Mouse (Mus musculus): ENCODE results near the gene Hmg20b.

Hmg20b gene

GRCm38 (mm10) chr10:81378553-81379182, 28.4 kb upstream of the Hmg20b start:
- peak; percentile 100 for DNase-seq (ENCODE audit: low spot score in 2 of 2)

- no peak for DNase-seq (ENCODE audit: low spot score in 2 of 2)
These were observed 27.7 kb upstream of the Hmg20b start, which contains the start of gene Fzr1 for GRCm38 (mm10) chr10:81377793-81378552. Fzr1 (minus strand) TSS chr10:81378516.

GRCm38 (mm10) chr10:81377362-81377664, 27.0 kb upstream of the Hmg20b start:
- DNase-seq (ENCODE audit: low spot score in 2 of 2) = no peak

- DNase-seq (ENCODE audit: low spot score in 2 of 2) = no peak
These were observed 26.5 kb upstream of the Hmg20b start for GRCm38 (mm10) chr10:81376561-81377361.

- DNase-seq (ENCODE audit: low spot score in 2 of 2) = no peak
These were observed 25.0 kb upstream of the Hmg20b start for GRCm38 (mm10) chr10:81375322-81375721.

GRCm38 (mm10) chr10:81367207-81367495, 16.9 kb upstream of the Hmg20b start:
- no peak for DNase-seq (ENCODE audit: low spot score in 2 of 2)

- no peak for DNase-seq (ENCODE audit: low spot score in 2 of 2)
These were observed 16.4 kb upstream of the Hmg20b start for GRCm38 (mm10) chr10:81366477-81367206.

GRCm38 (mm10) chr10:81365672-81366476, 15.6 kb upstream of the Hmg20b start, which contains the start of gene 4930404N11Rik:
4930404N11Rik (minus strand) TSS chr10:81365816.
- DNase-seq (ENCODE audit: low spot score in 2 of 2) = no peak

GRCm38 (mm10) chr10:81365073-81365472, 14.8 kb upstream of the Hmg20b start:
- DNase-seq (ENCODE audit: low spot score in 2 of 2) = no peak

- no peak for DNase-seq (ENCODE audit: low spot score in 2 of 2)
These were observed 14.4 kb upstream of the Hmg20b start for GRCm38 (mm10) chr10:81364666-81365065.

- no peak for DNase-seq (ENCODE audit: low spot score in 2 of 2)
These were observed 13.4 kb upstream of the Hmg20b start for GRCm38 (mm10) chr10:81363436-81364346.

GRCm38 (mm10) chr10:81362336-81362949, 12.2 kb upstream of the Hmg20b start:
- DNase-seq (ENCODE audit: low spot score in 2 of 2) = no peak

GRCm38 (mm10) chr10:81360721-81361120, 10.4 kb upstream of the Hmg20b start:
- DNase-seq (ENCODE audit: low spot score in 2 of 2) = no peak

GRCm38 (mm10) chr10:81358841-81359240, 8.6 kb upstream of the Hmg20b start:
- no peak for DNase-seq (ENCODE audit: low spot score in 2 of 2)

- no peak for DNase-seq (ENCODE audit: low spot score in 2 of 2)
These were observed 7.9 kb upstream of the Hmg20b start for GRCm38 (mm10) chr10:81358209-81358608.

GRCm38 (mm10) chr10:81356991-81357844, 6.9 kb upstream of the Hmg20b start, which contains the start of gene Mfsd12:
Mfsd12 (plus strand) TSS chr10:81357491.
- DNase-seq (ENCODE audit: low spot score in 2 of 2) = peak; percentile 95 to 96

- peak in 1 of 2 experiments; percentile 52 for DNase-seq (ENCODE audit: low spot score in 2 of 2)
These were observed 6.2 kb upstream of the Hmg20b start for GRCm38 (mm10) chr10:81356352-81356990.

GRCm38 (mm10) chr10:81355533-81355932, 5.3 kb upstream of the Hmg20b start:
- DNase-seq (ENCODE audit: low spot score in 2 of 2) = no peak
